Mouse (Mus musculus) urinary bladder, postnatal 25 days (tissue): ENCODE measurements around the gene Sorbs1.

Experiments
- DNase-seq: peaks from one replicate; pipeline ENCODE4 v3.0.0; 2022; ENCODE audit warnings: low spot score

Sorbs1 gene

GRCm38 (mm10) chr19:40256376-40257050, 257.1 kb downstream of the Sorbs1 start:
- DNase-seq, result no peak

- DNase-seq, result no peak
Observed at GRCm38 (mm10) chr19:40255561-40255960, 258.0 kb downstream of the Sorbs1 start.

GRCm38 (mm10) chr19:40254741-40255140, 258.8 kb downstream of the Sorbs1 start:
- DNase-seq, result no peak

GRCm38 (mm10) chr19:40253768-40254167, 259.8 kb downstream of the Sorbs1 start:
- DNase-seq, result no peak

DNA sequence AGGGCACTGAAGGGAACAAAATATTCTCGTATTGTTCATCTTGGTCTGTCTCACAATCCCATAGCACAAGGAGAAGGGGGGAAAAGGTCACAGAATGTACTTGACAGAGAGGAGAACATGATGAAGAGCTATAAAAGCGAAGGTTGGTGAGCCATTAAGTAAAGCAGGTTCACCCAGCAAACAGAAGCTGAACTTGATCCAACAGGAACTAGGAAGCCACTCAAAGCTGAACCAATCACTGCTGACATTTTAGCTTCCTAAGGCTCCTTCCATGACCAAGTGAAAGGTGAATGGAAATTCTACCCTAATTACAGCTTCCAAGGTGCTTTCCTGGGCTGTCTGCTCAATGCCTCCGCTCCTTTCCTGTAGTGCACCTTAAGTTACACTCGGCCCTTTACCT, 262.5 kb downstream of the Sorbs1 start:
- DNase-seq, result no peak

DNA sequence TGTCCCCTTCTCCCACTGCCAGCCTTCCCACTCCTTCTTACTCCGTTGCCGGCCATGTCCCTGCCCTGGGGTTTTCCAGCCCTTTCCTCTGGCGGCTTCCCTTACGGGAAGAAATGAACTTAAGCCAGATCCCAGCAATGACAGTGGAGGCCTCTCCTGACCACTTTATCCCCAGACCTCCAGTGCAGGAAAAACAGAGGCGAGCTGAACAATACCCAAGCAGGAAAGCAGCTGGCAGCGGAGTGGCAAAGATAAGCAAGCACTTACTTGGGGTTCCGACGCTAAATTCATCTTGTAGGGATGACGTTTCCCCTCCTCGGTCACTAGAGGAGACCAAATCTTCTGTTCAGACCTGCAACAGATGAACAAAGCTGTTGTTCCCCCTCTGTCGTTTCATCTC, 264.2 kb downstream of the Sorbs1 start:
- no peak for DNase-seq

- DNase-seq, result no peak
Observed at GRCm38 (mm10) chr19:40248476-40248875, 265.1 kb downstream of the Sorbs1 start.

DNA sequence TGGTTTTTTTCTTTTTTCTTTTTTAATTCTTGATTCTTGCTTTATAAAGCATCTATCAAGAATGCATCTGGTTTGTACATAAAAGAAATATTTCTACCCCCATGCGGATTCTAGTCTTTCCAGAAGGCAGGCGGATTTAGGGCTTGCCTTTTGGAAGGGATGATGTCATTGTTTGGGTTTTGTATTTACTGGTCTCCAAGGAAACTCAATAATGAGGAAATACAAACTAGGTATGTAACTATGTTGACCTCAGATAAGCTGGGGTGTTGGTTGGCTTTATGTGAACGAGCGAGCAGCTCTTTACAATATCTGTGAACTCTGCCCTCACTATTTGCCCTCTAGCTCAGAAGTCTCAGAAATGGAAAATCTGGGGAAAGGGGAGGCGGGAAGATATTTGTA, 266.3 kb downstream of the Sorbs1 start:
- DNase-seq, result no peak

- no peak for DNase-seq
Observed at GRCm38 (mm10) chr19:40246646-40247267, 266.8 kb downstream of the Sorbs1 start.
